Mouse (Mus musculus) neural tube, embryonic 12.5 days (tissue): Measurements from ENCODE around the gene Fbln5. TPM values are rescaled to one million over a fixed set of nuclear protein-coding genes. Genes with fewer than 3 reads are reported as not detected.

Experiments
- ATAC-seq: fragments of 200-750 bp; cut with Nextera tagmentation; 2 replicates; pipeline ENCODE4 v1.8.0; 2017; ENCODE audit warnings: low read depth, mild to moderate bottlenecking, moderate TSS enrichment, moderate library complexity; ENCODE audit not compliant: low FRiP score
- H3K27ac ChIP-seq: fragments of 300-500 bp; sonication (generic); 2 replicates; pipeline ENCODE4 v1.5.1; 2016
- H3K27me3 ChIP-seq: fragments of 300-500 bp; sonication (generic); replicated peaks from 2 replicates; pipeline ENCODE4 v1.6.1; 2016; ENCODE audit warnings: mild to moderate bottlenecking
- H3K36me3 ChIP-seq: fragments of 300-500 bp; sonication (generic); 2 replicates; pipeline ENCODE4 v1.6.1; 2016; ENCODE audit warnings: mild to moderate bottlenecking
- H3K4me1 ChIP-seq: fragments of 300-500 bp; sonication (generic); 2 replicates; pipeline ENCODE4 v1.6.1; 2016
- H3K4me2 ChIP-seq: fragments of 300-500 bp; sonication (generic); replicated peaks from 2 replicates; pipeline ENCODE4 v1.6.1; 2016; ENCODE audit warnings: mild to moderate bottlenecking
- H3K4me3 ChIP-seq: fragments of 300-500 bp; sonication (generic); 2 replicates; pipeline ENCODE4 v1.5.1; 2016
- H3K9ac ChIP-seq: fragments of 300-500 bp; sonication (generic); 2 replicates; pipeline ENCODE4 v1.6.1; 2016; ENCODE audit warnings: mild to moderate bottlenecking
- H3K9me3 ChIP-seq: fragments of 300-500 bp; sonication (generic); 2 replicates; pipeline ENCODE4 v1.6.1; 2016; ENCODE audit warnings: mild to moderate bottlenecking
- WGBS: fragments of 180-500 bp; shearing (Covaris S2); methylation state at CpG from one replicate; pipeline ENCODE4 v1.1.7; 2016; 5-methylcytosine and 5-hydroxymethylcytosine counted together
- polyA plus RNA-seq: library from polyadenylated mRNA; unstranded; fragments of >200 nt; fragmentation: Nextera tagmentation; extraction: Ambion mirVana; gene quantifications from 2 replicates; pipeline ENCODE4 v1.2.1, GENCODE M21; 2016

The Fbln5 gene
- polyA plus RNA-seq, 1 experiment from 2014 or later: 6.0 TPM

- Histone ChIP-seq H3K36me3 (no peaks in the 10 kb centered on the region), H3K4me2 (no peak overlapping the region), H3K4me3 (no peak overlapping the region), H3K9me3 (no peaks in the 10 kb centered on the region), H3K9ac (no peak overlapping the region), H3K4me1 (peaks cover 7% of the 10 kb centered on the region; the same call in 1 of the 2 replicates), H3K27ac (no peak overlapping the region), H3K27me3 (no peaks in the 10 kb centered on the region)
- ATAC-seq: no peak
- 76% methylated on average over 5 of the region's 5 CpGs for WGBS
Measured at GRCm38 (mm10) chr12:101801744-101802143, 17.1 kb downstream of the Fbln5 start.

GRCm38 (mm10) chr12:101801051-101801450 lies 17.8 kb downstream of the Fbln5 start:
- 77% methylated on average over 3 of the region's 3 CpGs for WGBS
- H3K4me3 ChIP-seq: no peak overlapping the region
- ATAC-seq: no peak
- no peak overlapping the region for H3K27ac ChIP-seq
- no peaks in the 10 kb centered on the region for H3K27me3 ChIP-seq
- H3K4me2 ChIP-seq: no peak overlapping the region
- no peaks in the 10 kb centered on the region for H3K9me3 ChIP-seq
- no peak overlapping the region for H3K9ac ChIP-seq
- no peaks in the 10 kb centered on the region for H3K36me3 ChIP-seq
- H3K4me1 ChIP-seq: peaks cover 7% of the 10 kb centered on the region; the same call in 1 of the 2 replicates

GRCm38 (mm10) chr12:101798189-101798922 lies 20.5 kb downstream of the Fbln5 start:
- H3K36me3 ChIP-seq: no peaks in the 10 kb centered on the region
- H3K9ac ChIP-seq: no peak overlapping the region
- H3K27ac ChIP-seq: no peak overlapping the region
- H3K4me1 ChIP-seq: peaks cover 7% of the 10 kb centered on the region; the same call in 1 of the 2 replicates
- H3K27me3 ChIP-seq: no peaks in the 10 kb centered on the region
- no peak overlapping the region for H3K4me2 ChIP-seq
- no peaks in the 10 kb centered on the region for H3K9me3 ChIP-seq
- 74% methylated on average over 7 of the region's 7 CpGs for WGBS
- ATAC-seq: no peak
- H3K4me3 ChIP-seq: no peak overlapping the region

DNA sequence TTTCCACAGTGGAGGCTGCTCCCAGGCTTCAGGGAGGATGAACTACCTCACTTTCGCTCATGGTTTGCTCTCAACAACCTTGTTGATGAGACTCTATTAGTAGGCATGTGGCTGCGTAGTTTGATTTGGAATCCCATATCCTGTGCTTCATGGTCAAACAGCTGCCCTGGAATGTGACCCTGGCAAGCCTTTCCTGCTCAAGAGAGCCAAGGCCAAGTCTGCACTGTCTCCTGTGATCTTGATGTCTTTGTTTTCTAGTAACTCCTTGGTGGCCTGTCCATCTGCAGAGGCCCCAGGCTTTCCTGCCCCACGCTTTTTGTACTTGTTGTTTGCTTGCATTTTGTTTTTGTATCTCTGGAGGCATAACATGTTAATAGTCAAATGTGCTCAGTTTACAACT lies 24.4 kb downstream of the Fbln5 start:
- Histone ChIP-seq H3K36me3 (no peaks in the 10 kb centered on the region), H3K27me3 (no peaks in the 10 kb centered on the region), H3K4me3 (no peak overlapping the region), H3K4me1 (peaks cover 7% of the 10 kb centered on the region; the same call in 1 of the 2 replicates), H3K4me2 (no peak overlapping the region), H3K27ac (no peak overlapping the region), H3K9me3 (no peaks in the 10 kb centered on the region), H3K9ac (no peak overlapping the region)
- ATAC-seq: no peak
- WGBS: 88% methylated on average over 3 of the region's 3 CpGs

DNA sequence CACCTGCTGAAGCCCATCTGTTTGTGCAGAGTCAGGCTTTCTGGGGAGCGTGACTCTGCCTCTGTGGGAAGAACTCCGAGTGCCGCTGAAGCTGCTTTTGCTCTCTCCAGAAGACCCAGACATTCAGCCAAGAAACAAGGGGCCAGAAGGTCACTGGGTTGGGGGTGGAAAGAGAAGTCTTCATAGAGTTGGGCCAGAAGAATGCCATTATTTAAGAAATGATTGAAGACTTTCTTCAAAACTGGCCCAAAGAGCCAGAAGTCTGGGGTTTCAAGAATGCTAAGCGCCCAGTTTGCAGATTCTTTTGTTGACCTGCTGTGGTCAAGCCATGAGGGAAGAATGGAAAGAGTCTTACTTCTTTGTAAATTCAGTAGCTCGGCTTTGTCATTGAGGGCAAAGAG lies 25.6 kb downstream of the Fbln5 start:
- WGBS: 87% methylated on average over 5 of the region's 5 CpGs
- ATAC-seq: no peak

GRCm38 (mm10) chr12:101792684-101793083 lies 26.2 kb downstream of the Fbln5 start:
- H3K9ac ChIP-seq: no peak overlapping the region
- H3K4me1 ChIP-seq: no peaks in the 10 kb centered on the region
- no peak overlapping the region for H3K27ac ChIP-seq
- ATAC-seq: no peak
- no peaks in the 10 kb centered on the region for H3K27me3 ChIP-seq
- H3K4me3 ChIP-seq: no peak overlapping the region
- WGBS: 90% methylated on average over 4 of the region's 4 CpGs
- H3K4me2 ChIP-seq: no peak overlapping the region
- no peaks in the 10 kb centered on the region for H3K9me3 ChIP-seq
- H3K36me3 ChIP-seq: no peaks in the 10 kb centered on the region

More for the DNA sequence above, 25.6 kb downstream of the Fbln5 start:
- no peaks in the 10 kb centered on the region for H3K27me3 ChIP-seq
- H3K4me2 ChIP-seq: no peak overlapping the region
- H3K27ac ChIP-seq: no peak overlapping the region
- H3K4me3 ChIP-seq: no peak overlapping the region
- no peak overlapping the region for H3K9ac ChIP-seq
- H3K9me3 ChIP-seq: no peaks in the 10 kb centered on the region
- H3K4me1 ChIP-seq: no peaks in the 10 kb centered on the region
- H3K36me3 ChIP-seq: no peaks in the 10 kb centered on the region

DNA sequence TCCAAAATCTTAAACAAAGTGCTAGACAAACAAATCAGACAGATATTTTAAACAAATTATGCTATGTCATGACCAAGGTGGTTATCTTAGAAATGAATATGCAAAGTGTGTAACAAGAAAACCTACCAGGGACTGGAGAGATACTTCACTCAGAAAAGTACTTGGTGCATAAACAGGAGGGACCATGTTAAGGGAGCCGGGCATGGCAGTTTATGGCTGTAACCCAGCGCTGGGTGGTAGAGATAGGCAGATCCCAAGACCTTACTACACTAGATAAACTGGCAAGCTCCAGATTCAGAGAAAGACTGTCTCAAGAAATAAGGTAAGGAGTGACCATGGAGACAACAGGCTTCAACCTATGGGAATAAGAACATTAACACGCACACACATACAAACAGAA lies 29.1 kb downstream of the Fbln5 start:
- Histone ChIP-seq H3K9me3 (no peaks in the 10 kb centered on the region), H3K36me3 (no peaks in the 10 kb centered on the region), H3K4me3 (no peak overlapping the region), H3K4me2 (no peak overlapping the region), H3K9ac (no peak overlapping the region), H3K27me3 (no peaks in the 10 kb centered on the region), H3K27ac (no peak overlapping the region), H3K4me1 (no peaks in the 10 kb centered on the region)
- WGBS: 92% methylated on average over 3 of the region's 3 CpGs
- no peak for ATAC-seq

GRCm38 (mm10) chr12:101789250-101789649 lies 29.6 kb downstream of the Fbln5 start:
- no peaks in the 10 kb centered on the region for H3K36me3 ChIP-seq
- no peak overlapping the region for H3K4me3 ChIP-seq
- no peaks in the 10 kb centered on the region for H3K9me3 ChIP-seq
- H3K4me1 ChIP-seq: no peaks in the 10 kb centered on the region
- no peak overlapping the region for H3K4me2 ChIP-seq
- H3K9ac ChIP-seq: no peak overlapping the region
- H3K27ac ChIP-seq: no peak overlapping the region
- H3K27me3 ChIP-seq: no peaks in the 10 kb centered on the region
- no peak for ATAC-seq
- 83% methylated on average over 3 of the region's 3 CpGs for WGBS

- Histone ChIP-seq H3K9me3 (no peaks in the 10 kb centered on the region), H3K4me2 (no peak overlapping the region), H3K4me3 (no peak overlapping the region), H3K4me1 (no peaks in the 10 kb centered on the region), H3K36me3 (no peaks in the 10 kb centered on the region), H3K27ac (no peak overlapping the region), H3K9ac (no peak overlapping the region), H3K27me3 (no peaks in the 10 kb centered on the region)
- 63% methylated on average over 2 of the region's 2 CpGs for WGBS
- no peak for ATAC-seq
Measured at GRCm38 (mm10) chr12:101782787-101783186, 36.1 kb downstream of the Fbln5 start.

DNA sequence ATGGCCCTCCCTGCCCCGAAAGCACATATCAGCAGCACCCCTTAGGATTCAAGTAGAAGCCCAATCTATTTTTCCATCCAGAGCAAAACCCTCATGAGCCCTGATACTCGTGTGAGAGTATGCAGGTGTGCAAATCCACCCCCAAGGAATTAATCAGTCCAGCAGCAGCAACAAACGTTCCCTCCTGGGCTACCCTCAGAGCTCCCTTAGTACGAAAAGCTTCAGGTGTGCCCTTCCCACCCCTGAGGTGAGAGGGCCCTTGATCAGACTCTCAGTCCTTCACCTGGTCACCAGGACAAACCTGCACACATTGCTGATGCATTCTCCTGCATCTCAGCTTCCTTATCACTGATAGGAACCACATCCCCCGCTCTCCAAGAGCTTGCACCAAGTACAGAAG lies 37.9 kb downstream of the Fbln5 start:
- H3K4me3 ChIP-seq: no peak overlapping the region
- 80% methylated on average over 5 of the region's 5 CpGs for WGBS
- no peak for ATAC-seq
- no peak overlapping the region for H3K4me2 ChIP-seq
- no peaks in the 10 kb centered on the region for H3K36me3 ChIP-seq
- no peak overlapping the region for H3K27ac ChIP-seq
- no peaks in the 10 kb centered on the region for H3K27me3 ChIP-seq
- no peaks in the 10 kb centered on the region for H3K9me3 ChIP-seq
- H3K4me1 ChIP-seq: no peaks in the 10 kb centered on the region
- H3K9ac ChIP-seq: no peak overlapping the region

DNA sequence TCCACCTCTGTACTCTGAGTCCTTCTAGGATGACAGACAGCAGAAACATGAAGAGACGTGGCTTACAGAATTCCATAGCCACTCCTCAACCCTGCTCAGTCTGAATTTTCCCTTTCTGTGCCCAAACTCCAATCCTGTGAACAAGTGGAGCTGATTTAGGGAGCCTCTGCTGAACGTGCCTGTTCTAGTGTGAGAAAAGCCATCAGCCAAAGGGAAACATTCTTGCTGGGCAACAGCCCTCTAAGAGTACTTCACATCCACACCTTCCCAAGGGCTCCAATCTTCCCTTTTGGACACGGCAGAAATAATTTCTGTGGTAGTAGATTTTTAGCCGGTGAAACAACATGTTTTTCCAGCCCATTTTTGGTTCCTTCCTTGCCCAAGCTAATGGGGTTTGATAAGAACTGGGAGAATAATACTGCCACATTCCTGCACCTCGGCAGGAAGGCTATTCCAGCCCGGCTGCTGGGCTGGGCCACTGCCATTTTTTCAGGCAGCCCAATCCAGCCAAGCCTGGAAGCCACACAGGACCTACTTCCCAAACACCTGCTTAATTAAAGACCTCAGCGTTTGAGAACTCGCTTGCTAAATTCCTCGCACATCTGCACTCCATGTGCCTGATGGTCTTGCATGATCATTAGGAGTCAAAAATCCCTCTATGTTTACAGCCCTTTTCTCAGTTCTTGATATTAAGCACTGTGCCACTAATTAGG lies 41.1 kb downstream of the Fbln5 start:
- 74% methylated on average over 9 of the region's 9 CpGs for WGBS

GRCm38 (mm10) chr12:101776383-101776782 lies 42.5 kb downstream of the Fbln5 start:
- Histone ChIP-seq H3K4me1 (no peaks in the 10 kb centered on the region), H3K9ac (no peak overlapping the region), H3K36me3 (no peaks in the 10 kb centered on the region), H3K27ac (no peak overlapping the region), H3K27me3 (no peaks in the 10 kb centered on the region), H3K4me3 (no peak overlapping the region), H3K4me2 (no peak overlapping the region), H3K9me3 (no peaks in the 10 kb centered on the region)
- 82% methylated on average over 5 of the region's 5 CpGs for WGBS
- no peak for ATAC-seq

More for the DNA sequence above, 41.1 kb downstream of the Fbln5 start:
- no peak overlapping the region for H3K4me2 ChIP-seq
- no peak overlapping the region for H3K4me3 ChIP-seq
- no peaks in the 10 kb centered on the region for H3K27me3 ChIP-seq
- no peaks in the 10 kb centered on the region for H3K36me3 ChIP-seq
- no peak overlapping the region for H3K27ac ChIP-seq
- H3K9me3 ChIP-seq: no peaks in the 10 kb centered on the region
- H3K9ac ChIP-seq: no peak overlapping the region
- no peak for ATAC-seq
- no peaks in the 10 kb centered on the region for H3K4me1 ChIP-seq
